Mouse (Mus musculus): ENCODE measurements at regions not wholly inside any gene's neighbourhood (a gene's known extent, or its start where the extent isn't known, plus 50 kb on each side); places are given as distances from the start of the nearest gene placed in this dataset.

DNA sequence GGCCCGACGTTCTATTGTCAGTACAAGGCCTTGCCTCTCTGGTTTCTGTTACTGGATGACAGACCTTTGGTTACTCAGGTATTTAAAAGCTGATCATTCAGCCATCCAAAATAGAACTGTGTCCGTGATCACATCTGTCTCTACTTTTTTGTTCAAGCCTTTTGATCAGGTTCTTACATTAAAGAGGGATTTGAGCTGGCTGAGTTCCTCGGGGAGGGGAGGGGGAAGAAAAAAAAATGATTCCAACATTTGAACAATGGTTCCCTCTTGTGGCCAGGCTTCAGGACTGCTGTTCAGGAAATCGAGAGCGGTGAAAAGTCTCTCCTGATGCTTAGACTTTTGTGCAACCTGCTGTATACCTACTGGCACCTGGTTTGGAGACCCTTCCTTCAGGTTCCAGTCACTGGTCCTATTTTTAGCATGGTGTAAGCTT is 140.8 kb upstream of the Kcnh8 start:
- no peak for TF ChIP-seq CTCF (IDR thresholded peaks at IDR 0.05; ENCODE audit: borderline replicate concordance, control insufficient read depth, extremely low read depth, insufficient read depth, low read length, poor library complexity)
- TF ChIP-seq POLR2A (IDR thresholded peaks at IDR 0.05; ENCODE audit: control insufficient read depth, extremely low read depth, insufficient read depth, low read length, poor library complexity) = no peak
